Mouse (Mus musculus) heart, embryonic 16.5 days (tissue): ENCODE results near the gene Olfr1118. TPM values are rescaled to one million over a fixed set of nuclear protein-coding genes. Genes with fewer than 3 reads are reported as not detected.
"Not testable (repeated sequence)": the region's sequence is repeated elsewhere in the genome, so short reads cannot be mapped to it uniquely, and the experiment has no call there.

Experiments
- ATAC-seq: fragments of 200-750 bp; cut with Nextera tagmentation; replicated peaks from 2 replicates; pipeline ENCODE4 v1.8.0; 2017; ENCODE audit warnings: moderate number of reproducible peaks; ENCODE audit not compliant: insufficient read depth, low FRiP score; ENCODE audit errors: extremely low read depth
- H3K27ac ChIP-seq: fragments of 300-500 bp; sonication (generic); 2 replicates; pipeline ENCODE4 v1.5.1; 2014; ENCODE audit warnings: mild to moderate bottlenecking, low read length, control low read depth, moderate library complexity
- H3K27me3 ChIP-seq: fragments of 300-500 bp; sonication (generic); 2 replicates; pipeline ENCODE4 v1.6.1; 2014; ENCODE audit warnings: low read length, mixed read lengths; ENCODE audit not compliant: control insufficient read depth, insufficient read depth
- H3K36me3 ChIP-seq: fragments of 300-500 bp; sonication (generic); 2 replicates; pipeline ENCODE4 v1.6.1; 2014; ENCODE audit not compliant: control insufficient read depth, insufficient read depth
- H3K4me1 ChIP-seq: fragments of 300-500 bp; sonication (generic); 2 replicates; pipeline ENCODE4 v1.6.1; 2014; ENCODE audit warnings: low read length, mixed read lengths; ENCODE audit not compliant: control insufficient read depth, insufficient read depth
- H3K4me2 ChIP-seq: fragments of 300-500 bp; sonication (generic); 2 replicates; pipeline ENCODE4 v1.6.1; 2014; ENCODE audit warnings: low read depth, mild to moderate bottlenecking, control low read depth, low read length
- H3K4me3 ChIP-seq: fragments of 300-500 bp; sonication (generic); 2 replicates; pipeline ENCODE4 v1.5.1; 2014; ENCODE audit warnings: mild to moderate bottlenecking, control low read depth, low read length
- H3K9ac ChIP-seq: fragments of 300-500 bp; sonication (generic); 2 replicates; pipeline ENCODE4 v1.6.1; 2014; ENCODE audit warnings: low read length, control low read depth
- H3K9me3 ChIP-seq: fragments of 300-500 bp; sonication (generic); replicated peaks from 2 replicates; pipeline ENCODE4 v1.6.1; 2016; ENCODE audit warnings: low read length; ENCODE audit not compliant: control insufficient read depth
- WGBS: fragments of 180-500 bp; shearing (Covaris S2); extraction: QIAGEN DNeasy Blood & Tissue Kit; methylation state at CpG from one replicate; pipeline ENCODE4 v1.1.7; 2014; 5-methylcytosine and 5-hydroxymethylcytosine counted together
- polyA plus RNA-seq: library from polyadenylated mRNA; unstranded; fragments of >200 nt; fragmentation: Nextera tagmentation; extraction: Ambion mirVana; gene quantifications from 2 replicates; pipeline ENCODE4 v1.2.1, GENCODE M21; 2015

Olfr1118 gene
- polyA plus RNA-seq, result not detected in 2 replicates

DNA sequence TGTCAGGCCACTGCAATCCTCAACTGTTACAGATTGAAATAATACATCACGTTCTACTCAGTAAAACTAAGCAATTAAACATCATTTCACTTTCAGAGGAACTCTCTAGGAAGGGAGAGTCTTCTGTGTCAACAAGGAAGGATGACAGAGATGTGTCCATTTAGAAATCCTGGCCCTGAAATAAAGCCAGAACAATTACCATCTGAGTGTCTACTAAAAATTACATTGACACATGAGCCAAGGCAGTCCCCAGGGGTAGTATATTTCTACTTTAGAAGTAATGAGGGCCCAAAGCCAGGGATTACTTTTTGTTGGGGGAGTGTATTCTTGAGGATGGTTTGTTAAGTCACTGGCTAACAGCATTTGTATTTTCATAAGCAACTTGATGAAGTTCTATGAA lies at the start of gene Olfr1118:
Olfr1118 (plus strand) TSS at position 301 of the 400 bp plus-strand sequence.
- Histone ChIP-seq H3K27me3 (no peaks in the 10 kb centered on the region), H3K9me3 (no peaks in the 10 kb centered on the region), H3K4me1 (no peaks in the 10 kb centered on the region), H3K36me3 (no peaks in the 10 kb centered on the region), H3K4me3 (no peak within 1 kb of the TSS), H3K27ac (no peak within 1 kb of the TSS), H3K4me2 (no peak within 1 kb of the TSS), H3K9ac (no peak within 1 kb of the TSS)
- ATAC-seq, result no peak
- 63% methylated on average over 1 of the region's 1 CpGs for whole genome bisulfite sequencing

- ATAC-seq, result no peak
- Histone ChIP-seq H3K4me1 (no peaks in the 10 kb centered on the region), H3K9ac (no peak within 1 kb of the TSS), H3K27me3 (no peaks in the 10 kb centered on the region), H3K9me3 (no peaks in the 10 kb centered on the region; the same call in 1 of the 2 replicates), H3K27ac (no peak within 1 kb of the TSS), H3K4me2 (no peak within 1 kb of the TSS), H3K36me3 (no peaks in the 10 kb centered on the region), H3K4me3 (no peak within 1 kb of the TSS)
- WGBS, result 81% methylated on average over 1 of the region's 1 CpGs
Observed at GRCm38 (mm10) chr2:87267234-87267633, 40.1 kb upstream of the Olfr1118 start, which contains the start of gene Olfr1116. Gene Olfr1116 (plus strand): TSS chr2:87267534.

- ATAC-seq, H3K4me1 ChIP-seq, H3K9me3 ChIP-seq, H3K4me2 ChIP-seq, H3K9ac ChIP-seq, H3K36me3 ChIP-seq, H3K4me3 ChIP-seq, H3K27ac ChIP-seq, H3K27me3 ChIP-seq: not testable (repeated sequence)
Observed at GRCm38 (mm10) chr2:87293977-87294376, 13.4 kb upstream of the Olfr1118 start.

DNA sequence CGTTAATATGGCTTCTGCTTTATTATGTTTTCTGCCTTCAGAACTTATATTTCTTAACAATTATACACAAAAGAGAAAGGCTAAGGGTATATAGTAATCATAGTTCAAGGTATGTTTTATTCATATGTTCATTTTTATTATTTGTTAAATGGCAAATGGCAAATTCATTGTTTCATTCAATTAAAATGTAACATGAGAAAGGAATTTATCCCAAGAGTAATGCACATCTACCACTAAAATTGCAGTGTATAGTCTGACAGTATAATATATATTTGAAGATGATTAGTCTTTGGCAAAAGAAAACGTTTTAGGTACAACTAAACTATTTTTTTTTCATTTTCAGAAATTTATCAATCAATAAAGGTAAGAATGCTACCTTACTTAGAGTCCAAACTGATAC lies 47.1 kb downstream of the Olfr1118 start, which contains the start of gene Olfr1120:
Olfr1120 (plus strand) TSS at position 301 of the 400 bp plus-strand sequence.
- H3K27me3 ChIP-seq, result no peaks in the 10 kb centered on the region
- ATAC-seq, result no peak
- H3K27ac ChIP-seq, result no peak within 1 kb of the TSS
- H3K4me2 ChIP-seq, result no peak within 1 kb of the TSS
- no peaks in the 10 kb centered on the region for H3K36me3 ChIP-seq
- H3K4me3 ChIP-seq, result no peak within 1 kb of the TSS
- H3K9ac ChIP-seq, result no peak within 1 kb of the TSS
- 47% methylated on average over 2 of the region's 2 CpGs for WGBS
- no peaks in the 10 kb centered on the region for H3K4me1 ChIP-seq
- H3K9me3 ChIP-seq, result no peaks in the 10 kb centered on the region

- ATAC-seq, H3K9ac ChIP-seq, H3K4me2 ChIP-seq, H3K27ac ChIP-seq, H3K36me3 ChIP-seq, H3K27me3 ChIP-seq, H3K4me1 ChIP-seq, H3K9me3 ChIP-seq, H3K4me3 ChIP-seq: not testable (repeated sequence)
- 56% methylated on average over 2 of the region's 2 CpGs for WGBS
Observed at GRCm38 (mm10) chr2:87360121-87360520, 52.7 kb downstream of the Olfr1118 start.

Other genes starting within 250 kb of the Olfr1118 start
- not detected in 2 replicates for gene Olfr1107, start 231.8 kb upstream of the Olfr1118 start, polyA plus RNA-seq
- gene Olfr1109, start 211.6 kb upstream of the Olfr1118 start, polyA plus RNA-seq, result not detected in 2 replicates
- not detected in 2 replicates for gene Olfr259, start 193.0 kb upstream of the Olfr1118 start, polyA plus RNA-seq
- not detected in 2 replicates for gene Olfr1110, start 167.3 kb upstream of the Olfr1118 start, polyA plus RNA-seq
- not detected in 2 replicates for gene Olfr1111, start 155.0 kb upstream of the Olfr1118 start, polyA plus RNA-seq
- gene Olfr1112, start 119.8 kb upstream of the Olfr1118 start, polyA plus RNA-seq, result not detected in 2 replicates
- gene Olfr1113, start 98.6 kb upstream of the Olfr1118 start, polyA plus RNA-seq, result not detected in 2 replicates
- not detected in 2 replicates for gene Olfr1115, start 59.6 kb upstream of the Olfr1118 start, polyA plus RNA-seq
- gene Olfr1116, start 40.0 kb upstream of the Olfr1118 start, polyA plus RNA-seq, result not detected in 2 replicates
- not detected in 2 replicates for gene Olfr1120, start 47.2 kb downstream of the Olfr1118 start, polyA plus RNA-seq
- gene Olfr1121, start 62.3 kb downstream of the Olfr1118 start, polyA plus RNA-seq, result not detected in 2 replicates
- not detected in 2 replicates for gene Olfr1122, start 78.3 kb downstream of the Olfr1118 start, polyA plus RNA-seq
- not detected in 2 replicates for gene Olfr1123, start 109.1 kb downstream of the Olfr1118 start, polyA plus RNA-seq
- not detected in 2 replicates for gene Olfr1124, start 122.7 kb downstream of the Olfr1118 start, polyA plus RNA-seq
- gene Olfr1126, start 146.4 kb downstream of the Olfr1118 start, polyA plus RNA-seq, result not detected in 2 replicates
- gene Pramel7, start 189.5 kb downstream of the Olfr1118 start, polyA plus RNA-seq, result not detected in 2 replicates
- gene Pramel6, start 199.0 kb downstream of the Olfr1118 start, polyA plus RNA-seq, result not detected in 2 replicates
- not detected in 2 replicates for gene Olfr153, start 224.2 kb downstream of the Olfr1118 start, polyA plus RNA-seq
- gene Olfr1128, start 238.0 kb downstream of the Olfr1118 start, polyA plus RNA-seq, result not detected in 2 replicates